Mouse (Mus musculus): ENCODE results near the gene Acsf2. TPM values are rescaled to one million over a fixed set of nuclear protein-coding genes. Genes with fewer than 3 reads are reported as not detected.
"Not testable (repeated sequence)": the region's sequence is repeated elsewhere in the genome, so short reads cannot be mapped to it uniquely, and the experiment has no call there.

The Acsf2 gene
- polyA plus RNA-seq (2012; rRNA removed) = 15.8 and 24.6 TPM in 2 replicates

GRCm38 (mm10) chr11:94601321-94602281, at the start of gene Acsf2:
Acsf2 (minus strand) TSS chr11:94601871.
- DNase-seq = peak; percentile 65
- no peak within 1 kb of the TSS for H3K27ac ChIP-seq (ENCODE audit: control insufficient read depth, insufficient read depth, low read length)
- H3K27me3 ChIP-seq (ENCODE audit: control insufficient read depth, insufficient read depth, low read length) = no peaks in the 10 kb centered on the region
- no peaks in the 10 kb centered on the region for H3K36me3 ChIP-seq (ENCODE audit: control insufficient read depth, insufficient read depth, low read length)
- WGBS = 3% methylated on average over 50 of the region's 52 CpGs
- H3K4me1 ChIP-seq (replicated peaks; ENCODE audit: control insufficient read depth, insufficient read depth, low read length) = peaks cover 8% of the 10 kb centered on the region
- H3K4me3 ChIP-seq (ENCODE audit: control insufficient read depth, insufficient read depth, low read length) = peak within 1 kb of the TSS; percentile 63
- TF ChIP-seq CTCF (IDR thresholded peaks at IDR 0.05; ENCODE audit: borderline replicate concordance, control insufficient read depth, extremely low read depth, insufficient read depth, low read length, poor library complexity) (no peak), POLR2A (IDR thresholded peaks at IDR 0.05; ENCODE audit: control insufficient read depth, extremely low read depth, insufficient read depth, low read length, poor library complexity) (no peak)

- WGBS = 97% methylated on average over 5 of the region's 7 CpGs
- not testable (repeated sequence) for H3K27me3 ChIP-seq (ENCODE audit: control insufficient read depth, insufficient read depth, low read length); H3K27ac ChIP-seq (ENCODE audit: control insufficient read depth, insufficient read depth, low read length); H3K4me1 ChIP-seq (replicated peaks; ENCODE audit: control insufficient read depth, insufficient read depth, low read length); H3K36me3 ChIP-seq (ENCODE audit: control insufficient read depth, insufficient read depth, low read length); H3K4me3 ChIP-seq (ENCODE audit: control insufficient read depth, insufficient read depth, low read length); DNase-seq
These were observed 49.6 kb upstream of the Acsf2 start for GRCm38 (mm10) chr11:94651241-94651640.

DNA sequence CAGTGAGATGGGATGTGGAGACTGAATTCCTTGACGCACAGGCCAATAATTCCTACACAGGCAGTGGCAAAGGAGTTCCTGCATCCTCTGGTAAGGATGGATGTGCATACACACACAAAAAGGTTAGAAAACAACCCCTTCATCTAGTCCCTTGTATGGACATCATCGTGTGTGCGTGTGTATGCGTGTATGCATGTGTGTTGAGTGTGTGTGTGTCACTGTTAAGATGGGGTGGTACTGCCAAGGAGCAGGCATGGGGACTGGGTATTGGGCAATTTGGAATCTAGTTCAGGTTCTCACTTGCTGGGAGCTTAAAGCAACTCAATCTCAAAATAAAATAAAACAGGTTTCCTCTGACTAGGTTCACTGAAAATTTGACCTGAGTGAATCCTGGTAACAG, 44.8 kb upstream of the Acsf2 start:
- Histone ChIP-seq H3K4me3 (ENCODE audit: control insufficient read depth, insufficient read depth, low read length) (no peak overlapping the region), H3K36me3 (ENCODE audit: control insufficient read depth, insufficient read depth, low read length) (peaks cover 41% of the 10 kb centered on the region), H3K27me3 (ENCODE audit: control insufficient read depth, insufficient read depth, low read length) (no peaks in the 10 kb centered on the region), H3K27ac (ENCODE audit: control insufficient read depth, insufficient read depth, low read length) (no peak overlapping the region), H3K4me1 (replicated peaks; ENCODE audit: control insufficient read depth, insufficient read depth, low read length) (no peaks in the 10 kb centered on the region)
- 99% methylated on average over 4 of the region's 4 CpGs for WGBS
- TF ChIP-seq POLR2A (IDR thresholded peaks at IDR 0.05; ENCODE audit: control insufficient read depth, extremely low read depth, insufficient read depth, low read length, poor library complexity) (no peak), CTCF (IDR thresholded peaks at IDR 0.05; ENCODE audit: borderline replicate concordance, control insufficient read depth, extremely low read depth, insufficient read depth, low read length, poor library complexity) (no peak)
- DNase-seq = no peak

DNA sequence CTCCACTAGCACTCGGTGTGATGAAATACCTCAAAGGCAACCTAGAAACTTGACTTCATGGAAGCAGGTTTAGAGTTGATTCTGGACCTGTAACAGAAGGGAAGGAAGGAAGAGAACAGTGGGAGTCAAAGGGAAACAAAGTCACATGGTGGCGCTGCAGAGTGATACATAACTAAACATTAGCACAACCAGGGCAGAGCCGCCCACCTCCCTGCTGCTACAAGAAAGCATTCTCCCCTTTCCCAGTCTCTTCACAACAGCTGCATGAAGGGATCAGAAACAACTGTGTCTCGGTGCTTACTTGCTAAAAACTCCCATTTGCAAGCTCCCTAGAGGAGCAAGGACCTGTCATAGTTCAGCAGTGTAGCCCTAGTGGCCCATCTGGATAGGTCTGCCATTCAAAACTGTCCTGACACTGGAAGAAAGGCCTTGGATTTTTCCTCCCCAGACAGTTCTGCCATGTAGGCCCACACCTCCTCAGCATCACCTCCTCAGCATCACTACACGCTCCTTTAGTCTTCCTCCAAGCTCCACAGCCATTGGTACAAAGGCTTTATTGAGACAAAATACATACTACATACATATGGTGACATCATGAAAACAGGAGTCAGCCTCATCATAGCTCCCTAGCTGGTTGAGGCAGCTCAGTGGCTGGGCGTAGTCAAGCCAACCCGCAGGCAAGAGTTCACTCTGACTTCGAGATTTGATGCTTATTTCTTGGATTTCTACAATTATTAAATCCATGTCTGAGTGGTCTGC, 43.0 kb upstream of the Acsf2 start:
- peaks cover 53% of the 10 kb centered on the region for H3K36me3 ChIP-seq (ENCODE audit: control insufficient read depth, insufficient read depth, low read length)
- TF ChIP-seq CTCF (IDR thresholded peaks at IDR 0.05; ENCODE audit: borderline replicate concordance, control insufficient read depth, extremely low read depth, insufficient read depth, low read length, poor library complexity) (no peak), POLR2A (IDR thresholded peaks at IDR 0.05; ENCODE audit: control insufficient read depth, extremely low read depth, insufficient read depth, low read length, poor library complexity) (no peak)
- H3K27me3 ChIP-seq (ENCODE audit: control insufficient read depth, insufficient read depth, low read length) = no peaks in the 10 kb centered on the region
- no peak overlapping the region for H3K4me3 ChIP-seq (ENCODE audit: control insufficient read depth, insufficient read depth, low read length)
- no peak overlapping the region for H3K27ac ChIP-seq (ENCODE audit: control insufficient read depth, insufficient read depth, low read length)
- H3K4me1 ChIP-seq (replicated peaks; ENCODE audit: control insufficient read depth, insufficient read depth, low read length) = no peaks in the 10 kb centered on the region
- 96% methylated on average over 8 of the region's 8 CpGs for WGBS
- no peak for DNase-seq

- Histone ChIP-seq H3K27ac (ENCODE audit: control insufficient read depth, insufficient read depth, low read length) (no peak overlapping the region), H3K4me1 (replicated peaks; ENCODE audit: control insufficient read depth, insufficient read depth, low read length) (peaks cover 11% of the 10 kb centered on the region), H3K4me3 (ENCODE audit: control insufficient read depth, insufficient read depth, low read length) (no peak overlapping the region), H3K36me3 (ENCODE audit: control insufficient read depth, insufficient read depth, low read length) (peaks cover 64% of the 10 kb centered on the region), H3K27me3 (ENCODE audit: control insufficient read depth, insufficient read depth, low read length) (no peaks in the 10 kb centered on the region)
- WGBS = 94% methylated on average over 5 of the region's 5 CpGs
- TF ChIP-seq CTCF (IDR thresholded peaks at IDR 0.05; ENCODE audit: borderline replicate concordance, control insufficient read depth, extremely low read depth, insufficient read depth, low read length, poor library complexity) = no peak
- no peak for TF ChIP-seq POLR2A (IDR thresholded peaks at IDR 0.05; ENCODE audit: control insufficient read depth, extremely low read depth, insufficient read depth, low read length, poor library complexity)
- DNase-seq = no peak
These were observed 32.8 kb upstream of the Acsf2 start for GRCm38 (mm10) chr11:94634431-94634830.

DNA sequence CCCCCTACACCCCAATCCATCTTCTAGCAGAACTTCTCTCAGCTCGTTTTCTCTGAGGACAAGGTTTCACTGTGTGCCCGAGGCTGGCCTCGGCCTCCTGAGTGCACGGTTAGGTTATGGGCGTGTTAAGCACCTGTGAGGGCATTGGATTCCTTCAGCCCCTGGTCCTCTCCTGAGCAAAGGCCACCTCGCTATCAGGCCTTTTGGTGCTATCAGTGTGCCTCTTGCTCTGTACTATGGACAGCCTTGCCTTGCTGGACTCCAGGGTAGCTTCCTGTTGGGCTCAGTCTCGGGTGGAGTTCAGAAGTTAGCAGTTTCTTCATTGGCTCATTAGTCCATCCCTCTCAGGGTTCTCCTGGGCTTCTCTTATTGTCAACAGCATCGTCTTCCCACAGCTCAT, 31.3 kb upstream of the Acsf2 start:
- no peaks in the 10 kb centered on the region for H3K27me3 ChIP-seq (ENCODE audit: control insufficient read depth, insufficient read depth, low read length)
- peaks cover 49% of the 10 kb centered on the region for H3K36me3 ChIP-seq (ENCODE audit: control insufficient read depth, insufficient read depth, low read length)
- 95% methylated on average over 8 of the region's 8 CpGs for WGBS
- H3K27ac ChIP-seq (ENCODE audit: control insufficient read depth, insufficient read depth, low read length) = no peak overlapping the region
- H3K4me1 ChIP-seq (replicated peaks; ENCODE audit: control insufficient read depth, insufficient read depth, low read length) = peaks cover 11% of the 10 kb centered on the region
- no peak for TF ChIP-seq CTCF (IDR thresholded peaks at IDR 0.05; ENCODE audit: borderline replicate concordance, control insufficient read depth, extremely low read depth, insufficient read depth, low read length, poor library complexity)
- TF ChIP-seq POLR2A (IDR thresholded peaks at IDR 0.05; ENCODE audit: control insufficient read depth, extremely low read depth, insufficient read depth, low read length, poor library complexity) = no peak
- H3K4me3 ChIP-seq (ENCODE audit: control insufficient read depth, insufficient read depth, low read length) = no peak overlapping the region
- no peak for DNase-seq

Measured in thymus, adult 2 months (tissue).